Mouse (Mus musculus) small intestine, adult 2 months (tissue): Measurements from ENCODE around the gene 1700018G05Rik. TPM values are rescaled to one million over a fixed set of nuclear protein-coding genes. Genes with fewer than 3 reads are reported as not detected.
"Not testable (repeated sequence)": the region's sequence is repeated elsewhere in the genome, so short reads cannot be mapped to it uniquely, and the experiment has no call there.

Source experiments
- H3K27ac ChIP-seq: fragments of 200-500 bp; 2 replicates; pipeline ENCODE4 v1.5.1; 2012; ENCODE audit warnings: low read depth, low read length, control low read depth, inconsistent platforms; ENCODE audit not compliant: insufficient read depth
- H3K27me3 ChIP-seq: fragments of 200-500 bp; 2 replicates; pipeline ENCODE4 v1.6.1; 2012; ENCODE audit warnings: mild to moderate bottlenecking, moderate library complexity, low read length, inconsistent platforms; ENCODE audit not compliant: control insufficient read depth, insufficient read depth
- H3K36me3 ChIP-seq: fragments of 200-500 bp; 2 replicates; pipeline ENCODE4 v1.6.1; 2012; ENCODE audit warnings: mild to moderate bottlenecking, low read length, control low read depth, inconsistent platforms; ENCODE audit not compliant: control insufficient read depth, insufficient read depth
- H3K4me1 ChIP-seq: fragments of 200-500 bp; 2 replicates; pipeline ENCODE4 v1.6.1; 2012; ENCODE audit warnings: low read length, inconsistent platforms, mixed read lengths; ENCODE audit not compliant: control insufficient read depth, insufficient read depth, insufficient read length
- H3K4me3 ChIP-seq: fragments of 200-500 bp; 2 replicates; pipeline ENCODE4 v1.5.1; 2012; ENCODE audit warnings: low read depth, mild to moderate bottlenecking, control low read depth, inconsistent platforms, low read length, moderate library complexity
- CTCF ChIP-seq: fragments of 200-500 bp; IDR thresholded peaks from 2 replicates; pipeline ENCODE4 v1.5.1; 2012; ENCODE audit warnings: low read depth, mild to moderate bottlenecking, control low read depth, inconsistent platforms, low read length, moderate library complexity, mixed read lengths; ENCODE audit not compliant: insufficient replicate concordance, insufficient read length; ENCODE audit errors: extremely low read depth
- POLR2A ChIP-seq: fragments of 200-500 bp; IDR thresholded peaks from 2 replicates; pipeline ENCODE4 v1.6.1; 2012; ENCODE audit warnings: low read depth, mild to moderate bottlenecking, control low read depth, inconsistent platforms, low read length, moderate library complexity
- WGBS: fragments of 180-500 bp; shearing (Covaris S2); methylation state at CpG from one replicate; pipeline ENCODE4 v1.1.7; 2018; 5-methylcytosine and 5-hydroxymethylcytosine counted together
- polyA plus RNA-seq: library from polyadenylated mRNA; depleted of rRNA; stranded (reverse); fragments of >200 nt; gene quantifications from 2 replicates; pipeline ENCODE4 v1.2.3, GENCODE M21; 2012; rRNA removed

Gene 1700018G05Rik
- not detected in 2 replicates for polyA plus RNA-seq

GRCm38 (mm10) chrX:102928072-102928471 lies at the start of gene 1700018G05Rik:
1700018G05Rik (plus strand) TSS chrX:102928372.
- not testable (repeated sequence) for H3K4me1 ChIP-seq, H3K27me3 ChIP-seq, H3K4me3 ChIP-seq, H3K36me3 ChIP-seq, H3K27ac ChIP-seq
- WGBS: 92% methylated on average over 6 of the region's 6 CpGs

GRCm38 (mm10) chrX:102908587-102908986 lies 19.6 kb upstream of the 1700018G05Rik start, which contains the start of the genes Dmrtc1a and 1700011M02Rik:
Dmrtc1a (minus strand) TSS chrX:102908687.
1700011M02Rik (plus strand) TSS chrX:102908905.
- not testable (repeated sequence) for H3K27ac ChIP-seq, H3K36me3 ChIP-seq, H3K4me3 ChIP-seq, H3K27me3 ChIP-seq, H3K4me1 ChIP-seq
- 81% methylated on average over 8 of the region's 9 CpGs for WGBS

GRCm38 (mm10) chrX:102914823-102915222 lies 13.3 kb upstream of the 1700018G05Rik start:
- not testable (repeated sequence) for H3K27me3 ChIP-seq, H3K27ac ChIP-seq, H3K4me3 ChIP-seq, H3K4me1 ChIP-seq, H3K36me3 ChIP-seq
- 58% methylated on average over 1 of the region's 1 CpGs for WGBS

- not testable (repeated sequence) for H3K27ac ChIP-seq, H3K4me3 ChIP-seq, H3K4me1 ChIP-seq, H3K27me3 ChIP-seq, H3K36me3 ChIP-seq
- 23% methylated on average over 4 of the region's 4 CpGs for WGBS
These were observed 1.5 kb upstream of the 1700018G05Rik start for GRCm38 (mm10) chrX:102926707-102927106.

GRCm38 (mm10) chrX:102932992-102933570 lies 4.9 kb downstream of the 1700018G05Rik start:
- Histone ChIP-seq H3K27me3 (0 out of 2 replicates have a peak, but pooled peaks cover 4% of the 10 kb centered on the region), H3K4me1 (no peaks in the 10 kb centered on the region), H3K36me3 (no peaks in the 10 kb centered on the region), H3K27ac (no peak overlapping the region), H3K4me3 (0 out of 2 replicates have a peak overlapping the region, but pooled peaks have one; percentile 64)
- WGBS: 47% methylated on average over 12 of the region's 12 CpGs
- TF ChIP-seq CTCF (no peak), POLR2A (no peak)

GRCm38 (mm10) chrX:102933571-102934394 lies 5.6 kb downstream of the 1700018G05Rik start:
- 20% methylated on average over 61 of the region's 68 CpGs for WGBS
- no peaks in the 10 kb centered on the region for H3K36me3 ChIP-seq
- TF ChIP-seq CTCF: peak; percentile 25; the same call in 1 of the 2 replicates
- TF ChIP-seq POLR2A: no peak
- H3K27ac ChIP-seq: no peak overlapping the region
- H3K4me1 ChIP-seq: no peaks in the 10 kb centered on the region
- H3K27me3 ChIP-seq: 0 out of 2 replicates have a peak, but pooled peaks cover 4% of the 10 kb centered on the region
- H3K4me3 ChIP-seq: peak overlapping the region; percentile 64

- 0 out of 2 replicates have a peak, but pooled peaks cover 4% of the 10 kb centered on the region for H3K27me3 ChIP-seq
- H3K4me1 ChIP-seq: no peaks in the 10 kb centered on the region
- no peak overlapping the region for H3K27ac ChIP-seq
- TF ChIP-seq CTCF (no peak), POLR2A (no peak)
- H3K4me3 ChIP-seq: no peak overlapping the region; the same call in 1 of the 2 replicates
- H3K36me3 ChIP-seq: no peaks in the 10 kb centered on the region
- 64% methylated on average over 8 of the region's 8 CpGs for WGBS
These were observed 6.2 kb downstream of the 1700018G05Rik start for GRCm38 (mm10) chrX:102934395-102934764.
